Mouse (Mus musculus) granulocyte monocyte progenitor cell, adult 5-6 weeks (primary cell): ENCODE measurements around the gene Yeats4. TPM values are rescaled to one million over a fixed set of nuclear protein-coding genes. Genes with fewer than 3 reads are reported as not detected.

ENCODE experiments used
- ATAC-seq: replicated peaks from 2 replicates; pipeline ENCODE4 v1.8.0; 2016; ENCODE audit warnings: mild to moderate bottlenecking, moderate TSS enrichment, inconsistent platforms; ENCODE audit not compliant: poor library complexity, severe bottlenecking
- total RNA-seq, 2 experiments: library from RNA; stranded (forward) in 1 of 2; stranded (reverse) in 1 of 2; fragments of 200-712, 200-1000 nt in 1 of 2; fragments of >200 nt in 1 of 2; fragmentation: Nextera tagmentation in 1 of 2; gene quantifications; 2 replicates each; pipeline ENCODE4 v1.2.3; 2014 to 2017

Gene Yeats4
- total RNA-seq, 2 experiments from 2014 or later: 54.8 to 94.3 TPM

DNA sequence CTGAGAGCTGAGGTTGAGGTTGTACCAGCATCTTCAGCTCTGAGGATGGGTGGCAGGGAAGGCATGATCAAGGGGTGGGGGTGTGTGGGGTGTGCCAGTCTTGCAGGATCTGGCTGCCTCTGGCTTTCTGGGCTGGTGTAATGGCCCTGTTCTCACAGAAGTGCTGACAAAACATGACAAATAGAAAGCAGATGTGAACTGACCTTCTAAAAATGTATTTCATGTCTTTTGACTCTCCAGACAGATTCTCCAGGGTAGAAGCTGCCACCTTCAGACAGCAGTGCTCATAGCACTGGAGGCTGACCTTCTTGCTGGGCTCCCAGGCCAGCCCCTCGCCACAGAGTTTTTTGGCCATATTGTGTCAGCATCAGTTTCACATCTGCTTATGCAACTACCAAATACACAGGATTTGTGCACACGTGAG, 20.7 kb downstream of the Yeats4 start:
- peak; percentile 93 for ATAC-seq

DNA sequence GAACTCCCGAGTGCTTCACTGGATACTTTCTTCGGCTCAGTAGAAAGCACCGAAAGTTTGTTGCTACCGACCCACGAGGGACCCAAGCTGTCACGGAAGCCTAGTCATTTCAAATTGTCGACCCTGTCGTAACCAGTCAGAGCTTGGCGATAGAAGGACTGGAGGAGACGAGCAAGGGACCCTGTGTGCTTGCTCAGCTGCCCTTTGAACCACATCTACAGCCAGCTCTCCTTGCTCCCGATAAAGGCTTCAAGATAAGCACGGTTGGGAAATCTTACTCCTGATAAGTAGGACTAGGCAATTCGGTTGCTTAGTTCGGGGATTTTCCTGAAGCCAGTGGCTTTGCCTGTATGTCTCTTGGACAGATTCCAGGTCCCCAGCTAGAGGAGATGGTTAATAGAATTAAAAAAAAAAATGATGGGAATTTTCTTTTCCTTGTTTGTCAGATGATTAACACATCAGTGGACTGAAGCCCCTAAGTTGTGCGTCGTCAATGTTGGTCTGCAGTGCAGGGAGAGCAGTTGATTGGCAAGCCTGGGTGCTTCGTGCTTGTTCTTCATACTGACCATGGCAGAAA, 21.2 kb downstream of the Yeats4 start:
- ATAC-seq: no peak

DNA sequence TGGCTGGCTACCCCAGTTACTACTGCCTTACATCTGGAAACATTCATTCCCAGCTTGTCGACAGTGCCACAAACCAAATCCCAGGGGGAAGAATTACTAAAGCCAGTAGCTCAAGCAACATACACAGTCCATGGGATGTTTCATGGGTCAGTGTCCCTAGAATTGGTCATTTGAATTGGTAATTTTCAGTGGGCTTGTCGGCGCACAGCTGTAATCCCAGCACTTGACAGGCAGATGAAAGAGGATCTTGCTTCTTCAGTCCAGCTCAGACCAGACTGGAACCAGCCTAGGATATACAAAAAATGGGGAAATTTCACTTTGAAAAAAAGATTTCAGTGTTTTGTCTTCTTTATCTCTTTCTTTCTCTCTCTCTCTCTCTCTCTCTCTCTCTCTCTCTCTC, 24.6 kb downstream of the Yeats4 start:
- no peak for ATAC-seq

DNA sequence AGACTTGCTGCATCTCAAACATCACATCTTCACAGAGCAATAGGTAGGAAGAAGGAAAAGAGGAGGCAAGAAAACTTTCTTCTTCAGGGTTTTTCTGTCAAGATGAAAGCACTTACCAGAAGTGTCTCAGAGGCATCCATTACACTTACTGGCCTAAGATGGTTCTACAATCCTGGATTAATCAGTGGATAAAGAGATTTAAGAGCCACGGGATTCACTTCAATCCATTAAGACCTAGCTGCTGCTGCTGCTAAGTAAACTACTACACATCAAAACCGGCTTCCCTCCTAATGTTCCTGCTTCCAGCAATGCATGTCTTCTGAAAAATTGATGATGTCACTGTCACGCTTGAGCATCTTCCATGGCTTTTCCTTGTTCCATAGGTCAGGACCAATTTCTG, 27.6 kb downstream of the Yeats4 start:
- no peak for ATAC-seq

DNA sequence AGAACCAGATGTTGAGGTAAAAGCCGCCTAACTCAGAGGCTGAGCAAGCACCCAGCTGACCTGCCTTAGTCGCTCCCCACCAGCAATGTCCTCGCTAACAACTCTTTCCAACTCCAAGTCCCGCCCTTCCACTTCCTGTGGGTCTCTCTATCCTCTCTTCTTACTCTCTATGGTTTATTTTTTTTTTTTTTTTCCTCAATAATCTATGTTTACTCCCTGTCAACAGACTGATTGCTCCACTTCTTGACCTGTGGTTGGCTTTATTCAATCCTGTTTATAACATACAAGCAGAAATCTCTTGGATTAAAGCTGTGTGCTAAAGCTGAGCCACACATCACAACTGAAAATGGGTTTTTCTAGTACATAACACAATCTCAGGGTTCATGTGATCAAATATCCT, 28.6 kb downstream of the Yeats4 start:
- ATAC-seq: no peak

DNA sequence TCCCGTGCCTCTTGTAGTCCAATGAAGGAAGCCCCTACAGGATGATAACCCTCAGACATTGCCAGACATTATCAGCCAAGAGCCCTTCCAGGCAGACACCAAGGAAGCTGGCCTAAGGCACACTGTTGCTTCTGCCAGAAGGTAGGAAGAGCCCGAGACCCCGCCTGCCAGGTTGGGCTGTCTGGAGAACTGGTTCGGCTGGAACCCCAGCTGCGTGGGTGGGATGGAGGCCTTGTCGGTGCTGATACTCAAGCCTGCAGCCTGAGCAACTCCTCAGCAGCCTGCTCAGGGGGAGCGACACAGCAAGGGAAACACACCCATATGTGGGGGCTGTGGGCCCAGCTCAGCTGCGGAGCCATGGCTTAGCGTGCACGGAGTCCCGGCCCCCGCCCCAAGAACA, 29.3 kb downstream of the Yeats4 start:
- no peak for ATAC-seq

DNA sequence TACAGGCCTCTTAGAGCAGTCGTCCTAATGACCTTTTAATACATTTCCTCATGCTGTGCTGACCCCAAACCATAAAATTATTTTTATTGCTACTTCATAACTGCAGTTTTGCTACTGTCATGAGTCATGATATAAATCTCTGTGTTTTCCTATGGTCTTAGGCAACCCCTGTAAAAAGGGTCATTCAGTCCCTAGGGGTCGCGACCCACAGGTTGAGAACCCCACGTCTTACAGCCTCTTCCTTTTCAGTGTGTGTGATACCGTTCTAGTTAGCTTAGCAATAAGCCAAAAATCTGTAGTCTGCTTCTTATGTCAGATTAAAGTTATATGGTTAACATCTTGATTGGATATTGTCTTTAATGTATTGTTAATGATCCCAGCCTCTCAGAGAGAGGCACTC, 30.9 kb downstream of the Yeats4 start:
- ATAC-seq: no peak

DNA sequence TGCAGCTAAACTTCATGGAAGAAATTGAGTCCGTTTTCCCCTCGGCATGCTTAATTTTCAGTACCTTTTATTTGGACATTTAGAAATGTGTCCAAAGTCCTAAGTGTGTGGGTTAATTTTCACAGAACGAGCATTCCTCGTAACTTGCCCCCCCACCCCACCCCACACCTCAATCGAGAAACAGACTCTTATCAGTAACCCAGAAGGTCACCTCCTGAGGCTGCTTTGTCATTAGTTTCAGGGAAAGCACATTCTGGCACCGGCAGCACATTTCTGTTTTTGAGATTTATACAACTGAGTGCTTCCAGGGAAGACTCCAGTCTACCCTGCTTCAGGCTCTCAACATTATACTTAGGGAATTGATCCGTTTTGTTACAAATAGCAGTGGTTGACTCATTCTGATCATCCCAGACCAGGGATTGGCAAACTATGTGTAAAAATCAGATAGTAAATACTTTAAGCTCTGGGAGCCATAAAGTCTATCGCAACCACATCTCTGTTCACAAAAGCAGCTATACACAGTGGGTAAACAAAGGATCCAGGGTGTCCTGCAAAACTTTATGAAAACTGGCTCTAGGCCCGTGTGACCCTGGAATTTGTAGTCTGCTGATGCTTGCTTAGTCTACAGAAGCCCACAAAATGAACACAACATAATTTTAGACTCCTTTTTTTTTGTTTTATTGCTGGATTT, 38.8 kb downstream of the Yeats4 start:
- ATAC-seq: no peak

DNA sequence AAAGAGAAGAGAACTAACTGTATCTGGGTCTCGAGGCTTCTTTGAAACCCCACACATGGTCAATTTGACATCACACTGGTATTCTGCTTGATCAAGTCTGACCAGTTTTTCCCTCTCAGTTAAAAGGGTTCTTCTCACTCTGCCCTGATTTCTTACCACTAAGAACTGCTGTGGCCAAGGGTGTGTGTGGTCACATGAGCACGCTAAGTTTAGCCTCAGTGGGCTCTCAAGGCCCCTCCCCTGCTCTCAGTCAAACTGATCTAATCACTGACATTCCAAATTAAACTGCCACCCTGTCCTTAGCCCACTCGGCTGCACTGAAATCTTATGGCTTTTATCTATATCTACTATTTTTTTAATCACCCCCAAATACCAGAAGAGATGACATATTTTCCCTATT, 43.2 kb downstream of the Yeats4 start:
- ATAC-seq: no peak

DNA sequence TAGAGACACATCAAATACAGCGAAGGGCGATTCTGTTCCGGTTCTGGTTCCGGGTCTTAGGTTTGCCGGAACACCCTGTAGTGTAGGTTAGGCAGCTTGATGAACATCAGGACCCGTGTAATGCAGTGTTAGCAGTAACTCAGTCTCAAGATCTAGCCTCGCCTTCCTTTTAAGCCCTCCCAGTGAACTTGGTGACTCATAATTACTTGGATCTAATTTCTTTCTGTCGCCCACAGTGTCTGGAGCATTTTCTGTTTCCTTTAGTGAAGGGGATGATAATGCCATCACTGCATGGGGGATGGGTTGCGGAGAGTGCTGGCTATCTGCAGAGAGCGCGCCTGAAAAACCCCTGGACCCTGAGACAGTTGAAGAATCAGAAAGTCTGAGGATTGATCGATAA, 49.7 kb downstream of the Yeats4 start:
- no peak for ATAC-seq

DNA sequence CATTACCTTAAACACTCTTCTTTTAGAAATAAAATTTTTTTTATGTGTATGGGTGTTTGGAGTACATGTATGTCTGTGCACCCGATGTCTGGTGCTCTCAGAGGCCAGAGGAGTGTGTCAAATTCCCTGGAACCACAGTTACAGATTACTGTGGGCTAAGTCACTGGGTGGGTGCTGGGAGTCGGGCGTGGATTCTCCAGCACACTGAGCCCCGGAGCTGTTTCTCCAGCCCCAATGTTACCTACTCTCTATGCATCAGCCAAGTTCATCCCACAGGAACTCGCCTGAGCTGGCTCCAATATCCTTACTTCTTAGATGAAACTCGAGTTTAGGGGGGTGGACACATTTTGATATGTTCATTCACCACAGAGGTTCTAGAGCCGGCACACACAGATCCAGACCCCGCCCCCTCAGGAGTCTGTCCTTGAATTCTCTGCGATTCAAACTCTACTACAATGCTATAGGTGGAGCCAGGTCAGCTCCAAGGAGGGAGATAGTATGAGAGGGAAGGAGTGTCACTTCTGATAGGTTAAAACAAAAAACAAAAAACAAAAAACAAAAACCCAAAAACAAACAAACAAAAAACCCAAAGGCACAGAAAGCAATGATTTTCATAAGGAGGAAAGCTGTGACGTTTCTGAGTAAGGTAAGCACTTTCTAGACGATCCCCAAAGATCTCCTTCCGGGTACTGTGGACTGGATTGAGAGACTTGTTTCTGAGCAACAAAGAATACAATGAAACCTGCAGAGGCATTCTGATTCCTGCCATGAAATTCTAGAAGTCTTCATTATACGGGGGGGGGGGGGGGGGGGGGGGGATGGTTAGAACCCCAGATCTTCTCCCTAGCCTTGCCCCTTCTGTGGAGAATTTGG, 50.5 kb downstream of the Yeats4 start:
- no peak for ATAC-seq

DNA sequence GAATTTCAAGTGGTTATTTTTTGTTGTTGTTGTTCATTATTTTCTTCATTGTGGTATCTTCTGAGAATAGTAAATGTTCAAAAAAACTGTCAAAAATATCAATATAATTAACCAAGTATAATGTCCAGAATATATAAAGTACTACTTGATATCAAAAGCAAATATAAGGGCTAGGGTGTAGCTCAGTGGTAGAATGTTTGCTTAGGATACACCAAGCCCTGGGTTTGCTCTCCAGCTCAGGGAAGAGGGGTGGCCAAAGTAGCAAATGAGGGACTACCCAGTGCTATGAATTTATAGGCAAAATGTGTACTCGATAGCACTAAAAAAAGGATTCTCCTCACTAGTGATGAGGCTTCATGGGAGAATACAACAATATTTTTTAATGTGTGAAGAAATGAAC, 51.2 kb downstream of the Yeats4 start:
- no peak for ATAC-seq

DNA sequence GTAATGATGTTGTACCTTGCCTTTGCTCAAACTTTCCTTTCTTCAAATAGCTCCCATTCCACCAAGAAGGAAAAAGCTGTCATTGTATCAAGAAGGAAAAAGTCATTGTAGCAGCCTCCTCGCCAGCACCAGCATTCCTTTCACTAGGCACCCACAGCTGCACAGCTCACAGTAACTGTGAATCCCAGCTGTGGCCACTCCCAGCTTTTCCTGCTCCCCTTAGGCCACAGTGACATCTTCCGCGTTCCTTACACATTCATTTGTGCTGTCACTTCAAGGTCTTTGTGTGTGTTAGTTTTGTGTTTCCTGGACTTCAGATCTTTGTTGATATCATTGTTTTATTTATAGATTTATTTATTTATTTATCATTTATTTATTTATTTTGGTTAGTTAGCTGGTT, 52.2 kb downstream of the Yeats4 start:
- no peak for ATAC-seq

DNA sequence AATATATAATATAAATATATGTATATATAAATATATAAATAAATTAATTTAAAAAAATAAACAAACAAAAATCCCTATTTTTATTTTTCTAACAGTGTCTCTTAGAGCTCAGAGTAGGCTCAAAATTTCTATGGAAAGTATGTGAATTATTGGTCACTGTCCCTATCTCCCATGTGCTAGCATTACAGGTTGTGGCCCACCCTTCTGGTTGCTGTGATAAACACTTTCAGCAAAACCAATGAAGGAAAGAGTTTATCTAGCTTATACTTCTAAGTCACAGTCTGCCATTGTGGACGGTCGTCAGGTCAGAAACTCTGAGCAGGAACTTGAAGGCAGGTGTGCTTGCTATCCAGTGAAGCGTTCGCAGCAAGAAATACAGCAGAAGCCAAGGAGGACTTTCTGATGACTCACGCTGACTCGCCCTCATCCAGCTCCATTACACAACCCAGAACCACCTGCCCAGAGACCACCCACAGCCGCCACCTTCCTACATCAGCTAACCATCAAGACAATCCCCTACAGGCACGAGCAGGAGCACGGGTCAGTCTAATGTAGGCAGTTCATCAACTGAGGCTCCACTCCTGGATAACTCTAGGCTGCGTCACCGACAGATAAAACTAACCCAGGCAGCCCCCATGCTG, 57.4 kb downstream of the Yeats4 start:
- no peak for ATAC-seq

Other genes with a start within 250 kb of the Yeats4 start
- not detected in 2 replicates for gene Best3, start 238.2 kb downstream of the Yeats4 start, total RNA-seq (2014; fragmentation: Nextera tagmentation)
- not detected in 2 replicates for gene Best3, start 238.2 kb downstream of the Yeats4 start, total RNA-seq (2017)
- not detected in 2 replicates for gene Lrrc10, start 179.2 kb downstream of the Yeats4 start, total RNA-seq (2014; fragmentation: Nextera tagmentation)
- gene Lrrc10, start 179.2 kb downstream of the Yeats4 start, total RNA-seq (2017): not detected in 2 replicates
- 387 and 450 TPM in 2 replicates for gene Cct2, start 160.7 kb downstream of the Yeats4 start, total RNA-seq (2014; fragmentation: Nextera tagmentation)
- gene Cct2, start 160.7 kb downstream of the Yeats4 start, total RNA-seq (2017): 517 and 619 TPM in 2 replicates
- gene Frs2, start 76.0 kb downstream of the Yeats4 start, total RNA-seq (2014; fragmentation: Nextera tagmentation): 32.6 and 36.4 TPM in 2 replicates
- gene Frs2, start 76.0 kb downstream of the Yeats4 start, total RNA-seq (2017): 12.1 and 12.9 TPM in 2 replicates
- not detected in 2 replicates for gene 9530003J23Rik, start 14.2 kb upstream of the Yeats4 start, total RNA-seq (2014; fragmentation: Nextera tagmentation)
- not detected in 2 replicates for gene 9530003J23Rik, start 14.2 kb upstream of the Yeats4 start, total RNA-seq (2017)
- 190 and 288 TPM in 2 replicates for gene Lyz2, start 57.8 kb upstream of the Yeats4 start, total RNA-seq (2014; fragmentation: Nextera tagmentation)
- gene Lyz2, start 57.8 kb upstream of the Yeats4 start, total RNA-seq (2017): 714 and 744 TPM in 2 replicates
- not detected in 2 replicates for gene Lyz1, start 68.4 kb upstream of the Yeats4 start, total RNA-seq (2014; fragmentation: Nextera tagmentation)
- gene Lyz1, start 68.4 kb upstream of the Yeats4 start, total RNA-seq (2017): 0.22 and 0.41 TPM in 2 replicates
- gene Cpsf6, start 155.5 kb upstream of the Yeats4 start, total RNA-seq (2014; fragmentation: Nextera tagmentation): 94.2 and 139 TPM in 2 replicates
- gene Cpsf6, start 155.5 kb upstream of the Yeats4 start, total RNA-seq (2017): 119 and 124 TPM in 2 replicates